Mouse (Mus musculus) limb, embryonic 11.5 days (tissue): ENCODE measurements around the gene Ulk4. TPM values are rescaled to one million over a fixed set of nuclear protein-coding genes. Genes with fewer than 3 reads are reported as not detected.

Experiments
- ATAC-seq: fragments of 200-750 bp; cut with Nextera tagmentation; 2 replicates; pipeline ENCODE4 v1.8.0; 2017; ENCODE audit warnings: low read depth; ENCODE audit not compliant: insufficient number of reproducible peaks, low FRiP score, low TSS enrichment
- DNase-seq: peaks from one replicate; pipeline ENCODE4 v3.0.0-alpha.2; 2015; ENCODE audit warnings: low spot score
- H3K27ac ChIP-seq: fragments of 300-500 bp; sonication (generic); replicated peaks from 2 replicates; pipeline ENCODE4 v1.5.1; 2014; ENCODE audit warnings: low read depth, mild to moderate bottlenecking, low read length
- H3K27me3 ChIP-seq: fragments of 300-500 bp; sonication (generic); 2 replicates; pipeline ENCODE4 v1.6.1; 2014; ENCODE audit warnings: mild to moderate bottlenecking, low read length, mixed read lengths; ENCODE audit not compliant: control insufficient read depth, insufficient read depth
- H3K36me3 ChIP-seq: fragments of 300-500 bp; sonication (generic); 2 replicates; pipeline ENCODE4 v1.6.1; 2014; ENCODE audit warnings: mild to moderate bottlenecking, low read length, moderate library complexity, mixed read lengths; ENCODE audit not compliant: control insufficient read depth, insufficient read depth
- H3K4me1 ChIP-seq: fragments of 300-500 bp; sonication (generic); 2 replicates; pipeline ENCODE4 v1.6.1; 2014; ENCODE audit warnings: low read length, mixed read lengths; ENCODE audit not compliant: control insufficient read depth, insufficient read depth
- H3K4me2 ChIP-seq: fragments of 300-500 bp; sonication (generic); 2 replicates; pipeline ENCODE4 v1.6.1; 2014; ENCODE audit warnings: low read depth, mild to moderate bottlenecking, moderate library complexity; ENCODE audit not compliant: severe bottlenecking
- H3K4me3 ChIP-seq: fragments of 300-500 bp; sonication (generic); 2 replicates; pipeline ENCODE4 v1.5.1; 2014; ENCODE audit warnings: low read depth, low read length
- H3K9ac ChIP-seq: fragments of 300-500 bp; sonication (generic); 2 replicates; pipeline ENCODE4 v1.6.1; 2014; ENCODE audit warnings: mild to moderate bottlenecking, low read length
- H3K9me3 ChIP-seq: fragments of 300-500 bp; sonication (generic); 2 replicates; pipeline ENCODE4 v1.6.1; 2016; ENCODE audit warnings: low read length; ENCODE audit not compliant: control insufficient read depth
- WGBS: fragments of 180-500 bp; shearing (Covaris S2); extraction: QIAGEN DNeasy Blood & Tissue Kit; methylation state at CpG from one replicate; pipeline ENCODE4 v1.1.7; 2014; 5-methylcytosine and 5-hydroxymethylcytosine counted together
- polyA plus RNA-seq: library from polyadenylated mRNA; unstranded; fragments of >200 nt; fragmentation: Nextera tagmentation; extraction: Ambion mirVana; gene quantifications from 2 replicates; pipeline ENCODE4 v1.2.1, GENCODE M21; 2014

Gene Ulk4
- polyA plus RNA-seq, 1 experiment from 2014 or later, result 147 TPM

GRCm38 (mm10) chr9:121283620-121284185 lies 6.7 kb upstream of the Ulk4 start:
- no peak for ATAC-seq
- Histone ChIP-seq H3K4me2 (no peak overlapping the region), H3K36me3 (no peaks in the 10 kb centered on the region), H3K4me1 (no peaks in the 10 kb centered on the region), H3K9ac (no peak overlapping the region), H3K9me3 (no peaks in the 10 kb centered on the region), H3K27me3 (no peaks in the 10 kb centered on the region), H3K27ac (no peak overlapping the region), H3K4me3 (no peak overlapping the region)
- DNase-seq, result no peak
- 96% methylated on average over 6 of the region's 6 CpGs for WGBS

GRCm38 (mm10) chr9:121281891-121282290 lies 4.9 kb upstream of the Ulk4 start:
- Histone ChIP-seq H3K36me3 (no peaks in the 10 kb centered on the region), H3K4me2 (no peak overlapping the region), H3K27me3 (no peaks in the 10 kb centered on the region), H3K4me3 (no peak overlapping the region), H3K9me3 (no peaks in the 10 kb centered on the region), H3K9ac (no peak overlapping the region), H3K27ac (no peak overlapping the region), H3K4me1 (no peaks in the 10 kb centered on the region)
- no peak for DNase-seq
- WGBS, result 82% methylated on average over 6 of the region's 6 CpGs
- ATAC-seq, result no peak

GRCm38 (mm10) chr9:121279216-121279615 lies 2.2 kb upstream of the Ulk4 start:
- H3K4me3 ChIP-seq, result no peak overlapping the region
- 91% methylated on average over 5 of the region's 5 CpGs for WGBS
- H3K27ac ChIP-seq, result no peak overlapping the region
- no peak overlapping the region for H3K9ac ChIP-seq
- H3K9me3 ChIP-seq, result no peaks in the 10 kb centered on the region
- H3K4me2 ChIP-seq, result no peak overlapping the region
- no peak for ATAC-seq
- no peaks in the 10 kb centered on the region for H3K4me1 ChIP-seq
- DNase-seq, result no peak
- no peaks in the 10 kb centered on the region for H3K27me3 ChIP-seq
- no peaks in the 10 kb centered on the region for H3K36me3 ChIP-seq

- 15% methylated on average over 15 of the region's 15 CpGs for WGBS
- H3K9me3 ChIP-seq, result no peaks in the 10 kb centered on the region
- H3K4me1 ChIP-seq, result no peaks in the 10 kb centered on the region
- ATAC-seq, result no peak; the same call in 1 of the 2 replicates
- no peaks in the 10 kb centered on the region for H3K27me3 ChIP-seq
- no peaks in the 10 kb centered on the region for H3K36me3 ChIP-seq
- peak overlapping the region; percentile 72 for H3K9ac ChIP-seq
- H3K4me2 ChIP-seq, result peak overlapping the region; percentile 73
- no peak for DNase-seq
- H3K27ac ChIP-seq, result no peak overlapping the region
- H3K4me3 ChIP-seq, result peak overlapping the region; percentile 66
Measured at GRCm38 (mm10) chr9:121276745-121277117, 266 bp downstream of the Ulk4 start.

- WGBS, result 71% methylated on average over 4 of the region's 4 CpGs
- H3K9ac ChIP-seq, result no peak overlapping the region
- DNase-seq, result no peak
Measured at GRCm38 (mm10) chr9:121271561-121271960, 5.4 kb downstream of the Ulk4 start.

GRCm38 (mm10) chr9:121271149-121271548 lies 5.8 kb downstream of the Ulk4 start:
- DNase-seq, result no peak
- 91% methylated on average over 1 of the region's 1 CpGs for WGBS
- H3K4me1 ChIP-seq, result no peaks in the 10 kb centered on the region
- no peak overlapping the region for H3K27ac ChIP-seq
- no peak overlapping the region for H3K4me3 ChIP-seq
- H3K9me3 ChIP-seq, result no peaks in the 10 kb centered on the region
- no peak for ATAC-seq
- H3K4me2 ChIP-seq, result no peak overlapping the region
- no peaks in the 10 kb centered on the region for H3K36me3 ChIP-seq
- no peaks in the 10 kb centered on the region for H3K27me3 ChIP-seq
- no peak overlapping the region for H3K9ac ChIP-seq

More at GRCm38 (mm10) chr9:121271561-121271960, 5.4 kb downstream of the Ulk4 start:
- Histone ChIP-seq H3K4me3 (no peak overlapping the region), H3K36me3 (no peaks in the 10 kb centered on the region), H3K27me3 (no peaks in the 10 kb centered on the region), H3K4me2 (no peak overlapping the region), H3K9me3 (no peaks in the 10 kb centered on the region), H3K27ac (no peak overlapping the region), H3K4me1 (no peaks in the 10 kb centered on the region)
- no peak for ATAC-seq

- H3K36me3 ChIP-seq, result no peaks in the 10 kb centered on the region
- H3K4me1 ChIP-seq, result no peaks in the 10 kb centered on the region
- H3K27me3 ChIP-seq, result no peaks in the 10 kb centered on the region
- H3K4me2 ChIP-seq, result no peak overlapping the region
- no peak for ATAC-seq
- WGBS, result 89% methylated on average over 10 of the region's 10 CpGs
- no peak overlapping the region for H3K9ac ChIP-seq
- no peaks in the 10 kb centered on the region for H3K9me3 ChIP-seq
- no peak overlapping the region for H3K4me3 ChIP-seq
- DNase-seq, result no peak
- H3K27ac ChIP-seq, result no peak overlapping the region
Measured at GRCm38 (mm10) chr9:121265307-121265706, 11.7 kb downstream of the Ulk4 start.

GRCm38 (mm10) chr9:121257106-121257505 lies 19.9 kb downstream of the Ulk4 start:
- H3K4me2 ChIP-seq, result no peak overlapping the region
- WGBS, result 86% methylated on average over 9 of the region's 9 CpGs
- ATAC-seq (no peak), DNase-seq (no peak)
- no peaks in the 10 kb centered on the region for H3K4me1 ChIP-seq
- no peaks in the 10 kb centered on the region for H3K36me3 ChIP-seq
- no peaks in the 10 kb centered on the region for H3K27me3 ChIP-seq
- no peak overlapping the region for H3K9ac ChIP-seq
- no peaks in the 10 kb centered on the region for H3K9me3 ChIP-seq
- no peak overlapping the region for H3K4me3 ChIP-seq
- no peak overlapping the region for H3K27ac ChIP-seq

- H3K36me3 ChIP-seq, result no peaks in the 10 kb centered on the region
- no peak overlapping the region for H3K4me2 ChIP-seq
- DNase-seq (no peak), ATAC-seq (no peak)
- no peak overlapping the region for H3K4me3 ChIP-seq
- H3K4me1 ChIP-seq, result no peaks in the 10 kb centered on the region
- H3K27ac ChIP-seq, result no peak overlapping the region
- H3K9me3 ChIP-seq, result no peaks in the 10 kb centered on the region
- no peak overlapping the region for H3K9ac ChIP-seq
- WGBS, result 95% methylated on average over 13 of the region's 13 CpGs
- no peaks in the 10 kb centered on the region for H3K27me3 ChIP-seq
Measured at GRCm38 (mm10) chr9:121254761-121255160, 22.2 kb downstream of the Ulk4 start.
